Mouse (Mus musculus): ENCODE data around the gene Kcnq5. TPM values are rescaled to one million over a fixed set of nuclear protein-coding genes. Genes with fewer than 3 reads are reported as not detected.

The Kcnq5 gene
- polyA plus RNA-seq, 1 experiment: 0.09 TPM

DNA sequence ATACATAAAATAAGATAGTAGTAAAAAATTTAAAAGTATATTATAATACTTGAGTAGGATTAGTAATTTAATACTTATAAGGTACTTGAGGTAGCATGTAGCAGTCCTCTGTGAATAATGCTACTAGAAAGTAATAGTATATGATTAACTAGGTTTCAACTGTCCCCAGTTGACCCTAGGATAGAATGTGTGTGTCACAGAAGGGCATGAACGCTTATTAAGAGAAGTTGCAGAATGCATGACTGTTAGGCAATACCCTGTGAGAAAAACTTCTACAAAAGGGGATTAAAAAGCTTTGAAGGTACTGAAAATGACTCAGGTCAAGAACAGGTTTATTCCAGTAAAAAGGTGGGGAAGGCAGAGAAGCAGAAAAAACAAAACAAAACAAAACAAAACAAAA is 430.9 kb downstream of the Kcnq5 start:
- no peak overlapping the region for H3K27ac ChIP-seq (ENCODE audit: insufficient read depth, low read depth, low read length)
- WGBS: 13% methylated on average over 1 of the region's 1 CpGs
- H3K4me1 ChIP-seq (ENCODE audit: control insufficient read depth, insufficient read depth, low read length): peaks cover 9% of the 10 kb centered on the region
- no peak overlapping the region for H3K4me3 ChIP-seq (ENCODE audit: insufficient read depth, low read depth, low read length)
- peak; percentile 64 for DNase-seq
- no peaks in the 10 kb centered on the region for H3K27me3 ChIP-seq (replicated peaks; ENCODE audit: control insufficient read depth, insufficient read depth, low read length)
- H3K36me3 ChIP-seq (ENCODE audit: control insufficient read depth, insufficient read depth, low read length): no peaks in the 10 kb centered on the region
- no peak for TF ChIP-seq CTCF (conservative IDR thresholded peaks at IDR 0.05; ENCODE audit: insufficient read depth, insufficient read length, low read depth, low read length)

DNA sequence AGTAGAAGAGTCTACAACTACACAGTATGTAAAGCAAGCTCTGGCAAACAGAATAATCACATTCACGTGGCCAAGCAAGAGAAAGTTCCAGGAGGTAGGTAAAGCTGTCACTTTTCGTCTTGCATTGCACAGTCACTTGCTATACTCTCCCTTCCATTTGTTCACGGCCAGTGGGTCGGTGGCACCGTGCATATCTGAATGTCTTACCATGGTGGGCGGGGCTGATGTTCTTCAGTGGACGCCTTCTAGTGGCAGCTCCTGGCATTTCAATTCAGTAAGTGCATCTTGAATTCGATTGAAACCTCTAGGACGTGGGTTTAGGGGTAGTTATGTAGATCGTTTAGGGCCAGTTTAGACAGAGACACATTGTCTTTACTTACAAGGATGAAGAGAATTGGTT is 439.7 kb downstream of the Kcnq5 start:
- no peak for TF ChIP-seq CTCF (conservative IDR thresholded peaks at IDR 0.05; ENCODE audit: insufficient read depth, insufficient read length, low read depth, low read length)
- TF ChIP-seq POLR2A (IDR thresholded peaks at IDR 0.05; ENCODE audit: low read depth, low read length): no peak
- H3K27ac ChIP-seq (ENCODE audit: insufficient read depth, low read depth, low read length): no peak overlapping the region
- 83% methylated on average over 10 of the region's 10 CpGs for WGBS

DNA sequence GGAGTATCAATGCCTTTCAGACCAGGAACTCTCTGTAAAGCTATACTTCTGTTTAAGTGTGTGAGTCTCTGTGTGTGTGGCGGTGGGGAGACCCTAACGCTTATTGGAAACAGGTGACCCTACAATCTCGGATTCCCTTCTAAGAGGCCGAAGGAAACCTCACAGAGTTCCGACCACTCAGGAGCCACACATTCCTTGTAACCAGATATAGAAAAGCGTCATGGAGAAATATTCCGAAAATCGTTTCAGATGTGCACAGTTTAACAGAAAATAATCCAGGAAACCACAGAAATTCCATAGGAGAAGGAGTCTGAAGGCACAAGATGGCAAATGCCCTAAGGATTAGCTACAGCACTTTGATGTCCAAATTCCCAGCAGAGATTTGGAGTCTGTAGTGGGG is 440.3 kb downstream of the Kcnq5 start:
- H3K36me3 ChIP-seq (ENCODE audit: control insufficient read depth, insufficient read depth, low read length): no peaks in the 10 kb centered on the region
- no peak for DNase-seq
- H3K4me3 ChIP-seq (ENCODE audit: insufficient read depth, low read depth, low read length): no peak overlapping the region
- no peaks in the 10 kb centered on the region for H3K27me3 ChIP-seq (replicated peaks; ENCODE audit: control insufficient read depth, insufficient read depth, low read length)
- TF ChIP-seq POLR2A (IDR thresholded peaks at IDR 0.05; ENCODE audit: low read depth, low read length): no peak
- no peak for TF ChIP-seq CTCF (conservative IDR thresholded peaks at IDR 0.05; ENCODE audit: insufficient read depth, insufficient read length, low read depth, low read length)
- no peaks in the 10 kb centered on the region for H3K4me1 ChIP-seq (ENCODE audit: control insufficient read depth, insufficient read depth, low read length)
- H3K27ac ChIP-seq (ENCODE audit: insufficient read depth, low read depth, low read length): no peak overlapping the region
- WGBS: 90% methylated on average over 8 of the region's 8 CpGs

More for the DNA sequence above, 439.7 kb downstream of the Kcnq5 start:
- Histone ChIP-seq H3K27me3 (replicated peaks; ENCODE audit: control insufficient read depth, insufficient read depth, low read length) (no peaks in the 10 kb centered on the region), H3K4me1 (ENCODE audit: control insufficient read depth, insufficient read depth, low read length) (no peaks in the 10 kb centered on the region), H3K4me3 (ENCODE audit: insufficient read depth, low read depth, low read length) (no peak overlapping the region), H3K36me3 (ENCODE audit: control insufficient read depth, insufficient read depth, low read length) (no peaks in the 10 kb centered on the region)
- DNase-seq: no peak

DNA sequence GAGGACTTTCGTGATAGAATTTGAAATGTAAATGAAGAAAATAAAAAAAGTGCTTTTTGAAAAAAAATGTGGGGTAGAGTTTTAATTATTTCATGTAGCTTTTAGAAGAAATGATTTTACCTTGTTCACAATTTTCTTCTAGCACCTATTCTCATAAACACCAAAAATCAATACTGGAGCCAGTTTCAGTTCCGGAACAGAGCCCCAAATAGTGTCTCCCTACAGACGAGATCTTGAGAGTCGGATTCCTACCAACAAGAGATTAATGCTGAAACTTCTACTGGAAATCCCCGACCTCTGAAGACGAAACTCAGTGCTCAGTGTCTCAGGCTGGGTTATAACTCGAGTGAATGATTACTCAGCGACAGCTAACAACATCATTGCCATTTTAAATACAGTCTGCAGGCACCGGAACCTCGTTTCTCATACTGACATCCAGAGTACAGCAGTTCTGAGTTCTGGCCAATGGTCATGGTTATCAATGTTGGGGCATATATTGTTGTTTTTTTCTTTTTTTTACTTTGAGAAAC is 441.6 kb downstream of the Kcnq5 start:
- TF ChIP-seq CTCF (conservative IDR thresholded peaks at IDR 0.05; ENCODE audit: insufficient read depth, insufficient read length, low read depth, low read length) (no peak), POLR2A (IDR thresholded peaks at IDR 0.05; ENCODE audit: low read depth, low read length) (no peak)
- no peaks in the 10 kb centered on the region for H3K36me3 ChIP-seq (ENCODE audit: control insufficient read depth, insufficient read depth, low read length)
- 50% methylated on average over 10 of the region's 10 CpGs for WGBS
- no peaks in the 10 kb centered on the region for H3K27me3 ChIP-seq (replicated peaks; ENCODE audit: control insufficient read depth, insufficient read depth, low read length)
- no peak overlapping the region for H3K27ac ChIP-seq (ENCODE audit: insufficient read depth, low read depth, low read length)
- H3K4me1 ChIP-seq (ENCODE audit: control insufficient read depth, insufficient read depth, low read length): no peaks in the 10 kb centered on the region
- no peak overlapping the region for H3K4me3 ChIP-seq (ENCODE audit: insufficient read depth, low read depth, low read length)
- DNase-seq: no peak

DNA sequence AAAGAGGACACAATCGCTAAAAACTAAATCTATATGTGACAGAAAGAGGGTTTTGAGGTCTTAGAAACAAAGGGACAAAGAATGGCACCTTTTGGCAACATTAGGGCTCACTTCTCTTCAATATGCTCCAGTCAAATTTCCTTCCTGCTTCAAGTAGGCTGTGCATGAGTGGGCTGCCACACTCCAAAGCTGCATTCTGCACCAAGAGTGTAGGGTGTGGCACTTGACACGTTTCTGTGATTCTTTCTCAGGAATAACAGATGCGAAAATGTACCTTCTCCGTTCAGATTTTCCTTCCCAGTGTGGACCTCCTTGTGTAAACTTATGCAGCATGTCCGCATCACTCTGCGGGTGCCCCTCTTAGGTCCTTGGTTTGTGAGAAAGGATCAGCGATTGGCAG is 455.1 kb downstream of the Kcnq5 start:
- no peak for DNase-seq
- no peak overlapping the region for H3K27ac ChIP-seq (ENCODE audit: insufficient read depth, low read depth, low read length)
- 79% methylated on average over 7 of the region's 7 CpGs for WGBS
- H3K36me3 ChIP-seq (ENCODE audit: control insufficient read depth, insufficient read depth, low read length): no peaks in the 10 kb centered on the region
- H3K4me3 ChIP-seq (ENCODE audit: insufficient read depth, low read depth, low read length): no peak overlapping the region
- TF ChIP-seq CTCF (conservative IDR thresholded peaks at IDR 0.05; ENCODE audit: insufficient read depth, insufficient read length, low read depth, low read length) (no peak), POLR2A (IDR thresholded peaks at IDR 0.05; ENCODE audit: low read depth, low read length) (no peak)
- H3K4me1 ChIP-seq (ENCODE audit: control insufficient read depth, insufficient read depth, low read length): no peaks in the 10 kb centered on the region
- no peaks in the 10 kb centered on the region for H3K27me3 ChIP-seq (replicated peaks; ENCODE audit: control insufficient read depth, insufficient read depth, low read length)

DNA sequence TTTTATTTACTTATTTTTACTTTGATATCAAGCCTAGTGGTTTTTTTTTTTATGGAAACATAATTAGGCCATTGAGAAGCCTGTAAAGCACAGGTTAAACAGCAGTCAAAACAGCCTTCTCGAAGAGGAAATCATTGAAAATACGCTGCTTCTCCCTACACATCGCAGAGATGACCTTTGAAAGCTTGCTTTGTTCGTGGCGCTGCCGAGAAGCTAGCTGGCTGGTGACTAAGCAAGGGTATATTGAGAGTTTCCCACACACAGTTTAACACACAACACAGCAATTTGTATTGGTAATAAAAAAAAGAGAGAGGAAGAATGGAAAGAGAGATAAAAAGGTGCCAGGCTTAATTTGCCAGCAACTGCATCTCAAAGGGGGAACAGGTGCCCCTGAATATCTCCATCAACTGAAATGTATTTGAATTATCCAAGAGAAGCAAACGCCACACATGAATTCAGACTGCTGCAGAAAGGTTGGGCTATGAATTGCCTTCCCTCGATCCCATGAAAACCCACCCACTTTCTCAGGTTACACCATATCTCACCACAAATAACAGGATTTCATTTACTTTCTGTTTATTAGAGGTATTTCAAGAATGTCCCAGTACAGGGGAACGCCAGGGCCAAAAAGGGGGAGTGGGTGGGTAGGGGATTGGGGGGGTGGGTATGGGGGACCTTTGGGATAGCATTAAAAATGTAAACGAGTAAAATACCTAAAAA is 461.8 kb downstream of the Kcnq5 start:
- Histone ChIP-seq H3K36me3 (ENCODE audit: control insufficient read depth, insufficient read depth, low read length) (no peaks in the 10 kb centered on the region), H3K27me3 (replicated peaks; ENCODE audit: control insufficient read depth, insufficient read depth, low read length) (no peaks in the 10 kb centered on the region), H3K4me3 (ENCODE audit: insufficient read depth, low read depth, low read length) (no peak overlapping the region), H3K27ac (ENCODE audit: insufficient read depth, low read depth, low read length) (no peak overlapping the region), H3K4me1 (ENCODE audit: control insufficient read depth, insufficient read depth, low read length) (no peaks in the 10 kb centered on the region)
- no peak for DNase-seq
- TF ChIP-seq POLR2A (IDR thresholded peaks at IDR 0.05; ENCODE audit: low read depth, low read length) (no peak), CTCF (conservative IDR thresholded peaks at IDR 0.05; ENCODE audit: insufficient read depth, insufficient read length, low read depth, low read length) (no peak)
- 26% methylated on average over 10 of the region's 10 CpGs for WGBS

DNA sequence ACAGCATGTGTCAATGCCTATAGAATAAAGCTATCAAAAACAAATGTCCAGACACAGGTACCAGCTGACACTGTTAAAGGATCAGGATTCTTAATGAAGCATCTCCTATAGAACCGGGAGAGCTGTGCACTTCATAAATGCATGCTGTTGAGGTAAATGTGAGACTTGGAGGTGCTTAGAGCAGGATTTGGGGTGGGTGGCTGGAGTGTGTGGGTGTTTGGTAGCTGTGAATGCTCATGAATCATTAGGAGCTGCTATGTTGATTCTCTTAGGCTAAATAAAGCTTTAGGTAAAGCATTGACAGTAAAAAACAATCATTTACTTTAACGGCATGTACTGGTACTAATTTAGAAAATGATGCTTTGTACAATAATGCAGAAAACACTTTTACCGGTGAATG is 465.4 kb downstream of the Kcnq5 start:
- Histone ChIP-seq H3K36me3 (ENCODE audit: control insufficient read depth, insufficient read depth, low read length) (no peaks in the 10 kb centered on the region), H3K27me3 (replicated peaks; ENCODE audit: control insufficient read depth, insufficient read depth, low read length) (no peaks in the 10 kb centered on the region), H3K4me1 (ENCODE audit: control insufficient read depth, insufficient read depth, low read length) (no peaks in the 10 kb centered on the region), H3K27ac (ENCODE audit: insufficient read depth, low read depth, low read length) (no peak overlapping the region), H3K4me3 (ENCODE audit: insufficient read depth, low read depth, low read length) (no peak overlapping the region)
- TF ChIP-seq POLR2A (IDR thresholded peaks at IDR 0.05; ENCODE audit: low read depth, low read length) (no peak), CTCF (conservative IDR thresholded peaks at IDR 0.05; ENCODE audit: insufficient read depth, insufficient read length, low read depth, low read length) (no peak)
- no peak for DNase-seq
- 67% methylated on average over 3 of the region's 3 CpGs for WGBS

Measured in kidney, adult 2 months (tissue).